Mouse (Mus musculus): ENCODE measurements at regions not wholly inside any gene's neighbourhood (a gene's known extent, or its start where the extent isn't known, plus 50 kb on each side); places are given as distances from the start of the nearest gene placed in this dataset.

DNA sequence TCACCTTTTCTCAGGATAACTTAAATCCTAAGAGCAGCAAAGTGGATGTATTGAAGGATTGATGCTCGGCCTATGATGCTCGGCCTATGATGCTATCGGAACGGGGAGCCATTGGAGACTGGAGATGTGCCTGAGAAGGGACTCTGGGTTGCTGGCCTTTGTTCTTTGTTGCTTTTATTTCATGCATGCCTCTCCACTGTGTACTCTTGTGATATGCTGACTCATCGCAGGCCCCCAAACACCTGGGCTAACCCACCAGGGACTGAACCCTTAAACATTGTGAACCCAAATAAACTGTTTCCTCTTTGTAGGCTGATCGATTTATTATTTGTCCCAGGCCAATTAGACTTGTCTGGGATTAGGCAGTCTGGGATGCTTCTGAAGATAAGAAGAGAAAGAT, 61.9 kb downstream of the Pdcl3 start:
- TF ChIP-seq POLR2A (IDR thresholded peaks at IDR 0.05; ENCODE audit: low read depth, low read length): no peak
- no peak for TF ChIP-seq CTCF (conservative IDR thresholded peaks at IDR 0.05; ENCODE audit: insufficient read depth, insufficient read length, low read depth, low read length)
- Histone ChIP-seq H3K36me3 (ENCODE audit: control insufficient read depth, insufficient read depth, low read length) (no peaks in the 10 kb centered on the region), H3K27me3 (replicated peaks; ENCODE audit: control insufficient read depth, insufficient read depth, low read length) (no peaks in the 10 kb centered on the region; the same call in 1 of the 2 replicates), H3K4me1 (ENCODE audit: control insufficient read depth, insufficient read depth, low read length) (no peaks in the 10 kb centered on the region), H3K4me3 (ENCODE audit: insufficient read depth, low read depth, low read length) (no peak overlapping the region), H3K27ac (ENCODE audit: insufficient read depth, low read depth, low read length) (no peak overlapping the region)
- DNase-seq: no peak
- 96% methylated on average over 6 of the region's 6 CpGs for WGBS

DNA sequence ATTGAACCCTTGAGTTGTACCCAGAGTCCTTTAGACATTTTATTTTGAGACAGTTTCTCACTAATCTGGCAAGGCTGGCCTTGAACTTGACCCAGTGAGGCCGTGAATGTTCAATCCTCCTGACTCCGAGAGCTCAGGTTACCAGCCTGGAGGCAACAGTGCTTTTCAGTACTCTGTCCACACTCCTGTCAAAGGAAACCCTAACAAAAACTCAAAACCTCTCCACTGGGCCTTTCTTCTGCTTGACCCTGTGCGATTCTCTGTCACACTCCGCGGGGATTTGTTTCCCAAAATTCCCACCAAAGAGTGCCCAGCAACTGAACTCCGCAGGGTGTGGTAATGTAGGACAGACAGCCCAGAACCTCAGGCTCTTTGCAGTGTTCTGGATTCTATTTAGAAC, 71.9 kb downstream of the Pdcl3 start:
- WGBS: 85% methylated on average over 6 of the region's 6 CpGs
- H3K4me3 ChIP-seq (ENCODE audit: insufficient read depth, low read depth, low read length): no peak overlapping the region
- H3K27me3 ChIP-seq (replicated peaks; ENCODE audit: control insufficient read depth, insufficient read depth, low read length): no peaks in the 10 kb centered on the region
- TF ChIP-seq CTCF (conservative IDR thresholded peaks at IDR 0.05; ENCODE audit: insufficient read depth, insufficient read length, low read depth, low read length) (no peak), POLR2A (IDR thresholded peaks at IDR 0.05; ENCODE audit: low read depth, low read length) (no peak)
- H3K4me1 ChIP-seq (ENCODE audit: control insufficient read depth, insufficient read depth, low read length): no peaks in the 10 kb centered on the region
- H3K27ac ChIP-seq (ENCODE audit: insufficient read depth, low read depth, low read length): no peak overlapping the region
- DNase-seq: no peak
- no peaks in the 10 kb centered on the region for H3K36me3 ChIP-seq (ENCODE audit: control insufficient read depth, insufficient read depth, low read length)

- no peaks in the 10 kb centered on the region for H3K27me3 ChIP-seq (replicated peaks; ENCODE audit: control insufficient read depth, insufficient read depth, low read length)
- WGBS: 94% methylated on average over 6 of the region's 6 CpGs
- no peak overlapping the region for H3K27ac ChIP-seq (ENCODE audit: insufficient read depth, low read depth, low read length)
- H3K4me3 ChIP-seq (ENCODE audit: insufficient read depth, low read depth, low read length): no peak overlapping the region
- no peak for DNase-seq
- peaks cover under 1% of the 10 kb centered on the region; the same call in 1 of the 2 replicates for H3K4me1 ChIP-seq (ENCODE audit: control insufficient read depth, insufficient read depth, low read length)
- no peaks in the 10 kb centered on the region for H3K36me3 ChIP-seq (ENCODE audit: control insufficient read depth, insufficient read depth, low read length)
- TF ChIP-seq CTCF (conservative IDR thresholded peaks at IDR 0.05; ENCODE audit: insufficient read depth, insufficient read length, low read depth, low read length) (no peak), POLR2A (IDR thresholded peaks at IDR 0.05; ENCODE audit: low read depth, low read length) (no peak)
Measured at GRCm38 (mm10) chr1:39062509-39062908, 77.1 kb downstream of the Pdcl3 start.

DNA sequence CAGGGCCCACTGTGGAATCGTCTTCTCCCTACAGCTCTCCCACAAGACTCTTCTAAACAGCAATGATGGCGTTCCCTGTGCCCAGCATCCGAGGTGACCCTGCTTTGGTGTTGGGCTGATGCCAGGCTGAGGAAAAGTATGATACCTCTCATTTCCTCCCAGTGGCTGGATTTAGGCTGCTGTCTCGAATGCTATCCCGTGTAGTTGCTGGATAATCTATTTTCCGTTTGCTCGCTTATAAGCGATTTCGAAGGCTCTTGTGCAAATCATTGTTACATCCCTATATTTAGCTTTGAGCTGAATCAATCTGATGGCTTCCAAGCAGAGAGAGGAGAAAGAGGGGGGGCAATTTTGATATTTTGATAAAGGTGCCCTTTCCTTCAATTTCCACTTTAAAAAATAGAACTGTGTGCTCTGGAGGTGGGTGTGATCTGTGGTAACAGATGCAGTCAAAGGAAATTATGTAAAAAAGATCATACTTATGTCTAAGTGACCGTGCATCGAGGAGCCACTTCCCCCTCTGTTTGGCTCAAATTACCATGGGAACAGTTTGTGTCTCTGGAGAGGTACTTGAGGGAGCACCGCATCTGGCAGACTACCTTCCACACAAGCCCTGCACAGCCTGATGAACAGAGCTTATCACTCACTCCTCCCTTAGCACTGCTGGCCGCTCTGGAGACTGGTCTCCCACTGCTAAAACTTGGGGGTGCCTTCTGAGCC, 78.4 kb downstream of the Pdcl3 start:
- Histone ChIP-seq H3K4me1 (ENCODE audit: control insufficient read depth, insufficient read depth, low read length) (peaks cover 9% of the 10 kb centered on the region; the same call in 1 of the 2 replicates), H3K27me3 (replicated peaks; ENCODE audit: control insufficient read depth, insufficient read depth, low read length) (no peaks in the 10 kb centered on the region), H3K36me3 (ENCODE audit: control insufficient read depth, insufficient read depth, low read length) (no peaks in the 10 kb centered on the region), H3K4me3 (ENCODE audit: insufficient read depth, low read depth, low read length) (no peak overlapping the region), H3K27ac (ENCODE audit: insufficient read depth, low read depth, low read length) (no peak overlapping the region)
- TF ChIP-seq POLR2A (IDR thresholded peaks at IDR 0.05; ENCODE audit: low read depth, low read length) (no peak), CTCF (conservative IDR thresholded peaks at IDR 0.05; ENCODE audit: insufficient read depth, insufficient read length, low read depth, low read length) (no peak)
- WGBS: 76% methylated on average over 13 of the region's 13 CpGs
- no peak for DNase-seq

DNA sequence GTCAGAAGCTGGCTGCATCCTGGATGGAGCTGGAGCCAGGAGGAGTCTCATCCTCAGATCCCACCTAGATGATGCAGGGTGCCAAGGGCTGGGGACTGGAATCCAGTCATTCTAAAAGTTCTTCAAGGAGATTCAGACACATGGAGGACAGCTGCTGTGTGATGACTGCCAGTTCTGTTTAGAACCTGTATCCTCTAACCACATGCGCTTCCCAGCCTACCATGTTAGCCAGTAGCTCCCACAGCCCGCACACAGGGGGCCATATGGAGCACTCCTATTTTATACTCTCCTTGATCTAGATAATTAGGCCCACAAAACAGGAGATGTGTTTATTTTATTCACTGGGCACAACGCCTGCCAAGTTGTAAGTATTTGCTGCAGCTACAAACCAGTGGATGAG, 79.4 kb downstream of the Pdcl3 start:
- no peaks in the 10 kb centered on the region for H3K36me3 ChIP-seq (ENCODE audit: control insufficient read depth, insufficient read depth, low read length)
- no peaks in the 10 kb centered on the region for H3K27me3 ChIP-seq (replicated peaks; ENCODE audit: control insufficient read depth, insufficient read depth, low read length)
- WGBS: 88% methylated on average over 3 of the region's 3 CpGs
- DNase-seq: no peak
- peaks cover 9% of the 10 kb centered on the region; the same call in 1 of the 2 replicates for H3K4me1 ChIP-seq (ENCODE audit: control insufficient read depth, insufficient read depth, low read length)
- no peak overlapping the region for H3K27ac ChIP-seq (ENCODE audit: insufficient read depth, low read depth, low read length)
- TF ChIP-seq CTCF (conservative IDR thresholded peaks at IDR 0.05; ENCODE audit: insufficient read depth, insufficient read length, low read depth, low read length) (no peak), POLR2A (IDR thresholded peaks at IDR 0.05; ENCODE audit: low read depth, low read length) (no peak)
- H3K4me3 ChIP-seq (ENCODE audit: insufficient read depth, low read depth, low read length): no peak overlapping the region

- 13% methylated on average over 3 of the region's 3 CpGs for WGBS
- no peaks in the 10 kb centered on the region for H3K27me3 ChIP-seq (replicated peaks; ENCODE audit: control insufficient read depth, insufficient read depth, low read length)
- peak; percentile 88 for DNase-seq
Measured at GRCm38 (mm10) chr1:39067901-39068300, 82.5 kb downstream of the Pdcl3 start.

GRCm38 (mm10) chr1:39069086-39069655, 83.8 kb downstream of the Pdcl3 start:
- no peak for DNase-seq
- no peaks in the 10 kb centered on the region for H3K36me3 ChIP-seq (ENCODE audit: control insufficient read depth, insufficient read depth, low read length)
- no peak overlapping the region for H3K27ac ChIP-seq (ENCODE audit: insufficient read depth, low read depth, low read length)
- TF ChIP-seq CTCF (conservative IDR thresholded peaks at IDR 0.05; ENCODE audit: insufficient read depth, insufficient read length, low read depth, low read length) (no peak), POLR2A (IDR thresholded peaks at IDR 0.05; ENCODE audit: low read depth, low read length) (no peak)
- H3K4me1 ChIP-seq (ENCODE audit: control insufficient read depth, insufficient read depth, low read length): peaks cover 9% of the 10 kb centered on the region; the same call in 1 of the 2 replicates
- H3K4me3 ChIP-seq (ENCODE audit: insufficient read depth, low read depth, low read length): no peak overlapping the region
- WGBS: 55% methylated on average over 11 of the region's 11 CpGs
- H3K27me3 ChIP-seq (replicated peaks; ENCODE audit: control insufficient read depth, insufficient read depth, low read length): no peaks in the 10 kb centered on the region

More at GRCm38 (mm10) chr1:39067901-39068300, 82.5 kb downstream of the Pdcl3 start:
- Histone ChIP-seq H3K4me3 (ENCODE audit: insufficient read depth, low read depth, low read length) (no peak overlapping the region), H3K27ac (ENCODE audit: insufficient read depth, low read depth, low read length) (no peak overlapping the region), H3K36me3 (ENCODE audit: control insufficient read depth, insufficient read depth, low read length) (no peaks in the 10 kb centered on the region), H3K4me1 (ENCODE audit: control insufficient read depth, insufficient read depth, low read length) (peaks cover 9% of the 10 kb centered on the region; the same call in 1 of the 2 replicates)
- TF ChIP-seq CTCF (conservative IDR thresholded peaks at IDR 0.05; ENCODE audit: insufficient read depth, insufficient read length, low read depth, low read length) (no peak), POLR2A (IDR thresholded peaks at IDR 0.05; ENCODE audit: low read depth, low read length) (no peak)
